Mouse (Mus musculus) embryonic fibroblast, embryonic 13.5 days (primary cell): Measurements from ENCODE around the gene Anapc4.

Source experiments
- CTCF ChIP-seq: IDR thresholded peaks from 2 replicates; pipeline ENCODE4 v1.5.1; 2011; ENCODE audit warnings: mild to moderate bottlenecking, control low read depth, low read length, moderate library complexity, borderline replicate concordance; ENCODE audit not compliant: insufficient read depth
- POLR2A ChIP-seq: IDR thresholded peaks from 2 replicates; pipeline ENCODE4 v1.6.1; 2011; ENCODE audit warnings: low read depth, mild to moderate bottlenecking, control low read depth, low read length, moderate library complexity

DNA sequence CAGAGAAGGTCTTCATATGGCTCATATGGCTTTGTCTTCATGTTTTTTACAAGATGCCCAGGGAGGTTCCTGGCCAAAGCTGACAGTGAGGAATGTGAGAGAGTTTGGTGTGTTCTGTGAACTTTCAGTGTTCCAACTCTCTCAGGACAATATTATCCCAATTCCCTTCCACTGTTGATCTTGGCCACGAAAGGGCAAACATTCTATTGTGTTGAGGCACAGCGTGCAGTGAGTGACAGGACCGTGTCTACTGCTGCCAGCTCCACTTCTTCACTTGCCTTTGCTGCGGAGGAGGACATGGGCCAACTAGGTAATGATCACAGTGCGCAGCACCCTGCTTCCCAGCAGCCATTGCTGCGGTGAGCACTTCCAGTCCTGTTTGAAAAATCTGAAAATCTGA lies 82.4 kb downstream of the Anapc4 start:
- TF ChIP-seq POLR2A: no peak
- no peak for TF ChIP-seq CTCF
